Mouse (Mus musculus): ENCODE results near the gene Fam76b. TPM values are rescaled to one million over a fixed set of nuclear protein-coding genes. Genes with fewer than 3 reads are reported as not detected.

The Fam76b gene
- polyA plus RNA-seq, 1 experiment from 2014 or later, result 20.4 TPM

DNA sequence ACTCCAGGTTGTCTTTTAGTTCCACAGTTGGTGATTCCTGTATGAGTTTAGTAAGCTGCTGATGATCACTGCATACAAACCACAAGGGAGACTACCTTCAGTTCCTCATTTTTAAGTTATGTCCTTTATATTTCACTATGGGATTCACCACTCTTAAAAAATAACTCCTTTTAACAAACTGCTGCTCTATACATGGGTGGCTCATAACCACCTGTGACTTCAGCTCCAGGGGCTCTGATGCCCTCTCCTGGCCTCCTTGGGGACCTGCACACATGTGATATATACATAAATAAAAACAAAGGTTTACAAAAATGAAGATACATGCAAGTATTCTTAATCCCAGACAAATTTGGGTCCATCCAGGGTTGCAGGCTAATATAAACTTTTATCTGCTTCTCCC is 17.6 kb upstream of the Fam76b start:
- Histone ChIP-seq H3K36me3 (ENCODE audit: control insufficient read depth, insufficient read depth, low read length) (peaks cover 95% of the 10 kb centered on the region), H3K27me3 (ENCODE audit: control insufficient read depth, insufficient read depth, low read length) (no peaks in the 10 kb centered on the region), H3K4me1 (ENCODE audit: control insufficient read depth in 2 of 2, insufficient read depth in 2 of 2, low read length in 2 of 2) (no peaks in the 10 kb centered on the region), H3K9ac (ENCODE audit: low read length) (no peak overlapping the region), H3K27ac (replicated peaks in 1 of 2; ENCODE audit: control insufficient read depth in 1 of 2, insufficient read depth in 1 of 2, low read depth in 2 of 2, low read length in 2 of 2) (no peak overlapping the region), H3K9me3 (ENCODE audit: control insufficient read depth, low read length) (no peaks in the 10 kb centered on the region), H3K4me3 (ENCODE audit: control insufficient read depth in 1 of 2, insufficient read depth in 1 of 2, low read depth in 1 of 2, low read length in 2 of 2) (no peak overlapping the region), H3K4me2 (ENCODE audit: low read length) (no peak overlapping the region)
- no peak for ATAC-seq (ENCODE audit: insufficient number of reproducible peaks, insufficient read depth, low FRiP score, low read depth)

DNA sequence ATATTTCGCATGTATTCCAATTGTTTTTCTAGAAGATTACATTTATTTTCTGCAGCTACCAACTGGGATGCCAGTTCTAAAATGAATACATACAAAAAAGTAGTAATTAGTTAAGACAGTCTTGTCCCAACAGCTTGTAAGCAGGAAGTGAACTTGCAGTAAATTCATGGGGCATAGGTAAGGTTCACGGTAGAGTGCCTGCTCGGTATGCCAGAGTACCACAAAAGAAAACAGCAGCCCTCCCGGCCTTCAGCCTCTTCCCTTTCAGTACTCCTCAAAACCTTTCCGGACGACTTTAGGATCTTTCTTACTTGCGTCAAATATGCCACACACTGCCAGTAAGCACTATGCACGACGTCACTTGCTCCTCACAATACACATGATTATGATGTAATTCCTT is 9.1 kb upstream of the Fam76b start:
- Histone ChIP-seq H3K4me2 (ENCODE audit: low read length) (no peak overlapping the region), H3K4me1 (ENCODE audit: control insufficient read depth in 2 of 2, insufficient read depth in 2 of 2, low read length in 2 of 2) (no peaks in the 10 kb centered on the region), H3K27ac (replicated peaks in 1 of 2; ENCODE audit: control insufficient read depth in 1 of 2, insufficient read depth in 1 of 2, low read depth in 2 of 2, low read length in 2 of 2) (no peak overlapping the region), H3K4me3 (ENCODE audit: control insufficient read depth in 1 of 2, insufficient read depth in 1 of 2, low read depth in 1 of 2, low read length in 2 of 2) (no peak overlapping the region), H3K9ac (ENCODE audit: low read length) (no peak overlapping the region), H3K36me3 (ENCODE audit: control insufficient read depth, insufficient read depth, low read length) (peaks cover 83% of the 10 kb centered on the region), H3K27me3 (ENCODE audit: control insufficient read depth, insufficient read depth, low read length) (no peaks in the 10 kb centered on the region), H3K9me3 (ENCODE audit: control insufficient read depth, low read length) (no peaks in the 10 kb centered on the region)
- WGBS, result 91% methylated on average over 9 of the region's 9 CpGs
- no peak for ATAC-seq (ENCODE audit: insufficient number of reproducible peaks, insufficient read depth, low FRiP score, low read depth)

DNA sequence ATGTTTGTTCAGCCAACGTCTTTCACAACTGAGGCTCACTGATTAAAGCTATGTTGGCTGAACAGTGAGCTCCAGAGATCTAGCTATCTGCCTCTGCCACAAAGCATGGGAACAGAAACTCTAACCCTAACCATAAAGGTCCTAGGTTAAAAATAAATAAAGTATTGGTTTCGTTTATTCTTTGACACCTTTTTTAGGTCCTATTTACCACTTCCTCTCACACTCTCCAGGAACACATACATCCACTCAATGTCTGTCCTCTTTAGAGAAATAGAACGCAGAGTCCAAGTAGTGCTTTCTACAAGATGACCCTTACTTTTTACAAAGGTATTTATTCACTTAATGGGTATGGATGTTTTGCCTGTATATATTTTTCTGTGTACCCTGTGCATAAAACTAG is 6.7 kb upstream of the Fam76b start:
- 94% methylated on average over 3 of the region's 3 CpGs for WGBS
- Histone ChIP-seq H3K4me3 (ENCODE audit: control insufficient read depth in 1 of 2, insufficient read depth in 1 of 2, low read depth in 1 of 2, low read length in 2 of 2) (no peak overlapping the region), H3K9ac (ENCODE audit: low read length) (no peak overlapping the region), H3K4me1 (ENCODE audit: control insufficient read depth in 2 of 2, insufficient read depth in 2 of 2, low read length in 2 of 2) (peaks cover 0 to 15% of the 10 kb centered on the region in 2 experiments; a peak in 2 of 4 replicates), H3K4me2 (ENCODE audit: low read length) (no peak overlapping the region), H3K27ac (replicated peaks in 1 of 2; ENCODE audit: control insufficient read depth in 1 of 2, insufficient read depth in 1 of 2, low read depth in 2 of 2, low read length in 2 of 2) (no peak overlapping the region), H3K27me3 (ENCODE audit: control insufficient read depth, insufficient read depth, low read length) (no peaks in the 10 kb centered on the region), H3K36me3 (ENCODE audit: control insufficient read depth, insufficient read depth, low read length) (peaks cover 63% of the 10 kb centered on the region), H3K9me3 (ENCODE audit: control insufficient read depth, low read length) (no peaks in the 10 kb centered on the region)
- ATAC-seq (ENCODE audit: insufficient number of reproducible peaks, insufficient read depth, low FRiP score, low read depth), result no peak

DNA sequence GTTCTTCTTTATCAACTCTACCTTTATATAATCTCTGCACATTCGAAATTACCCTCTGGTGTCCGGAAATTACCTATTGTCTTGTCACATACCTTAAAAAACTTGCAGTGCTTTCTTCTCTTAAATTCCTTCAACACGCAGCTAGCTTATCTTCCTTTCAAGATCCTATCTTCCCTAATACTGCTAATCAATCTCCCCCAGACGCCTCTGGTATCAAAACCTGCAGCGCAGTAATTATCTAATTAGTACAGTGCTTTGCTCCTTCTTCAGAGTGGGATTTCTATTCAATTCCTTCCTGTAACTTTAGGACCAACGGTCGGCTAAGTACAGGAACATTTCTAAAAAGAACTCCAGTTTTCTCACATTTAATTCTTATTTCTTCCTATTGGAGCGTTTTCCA is 1.6 kb upstream of the Fam76b start:
- H3K27ac ChIP-seq (replicated peaks in 1 of 2; ENCODE audit: control insufficient read depth in 1 of 2, insufficient read depth in 1 of 2, low read depth in 2 of 2, low read length in 2 of 2), result peak overlapping the region; percentile 91 to 97
- H3K9me3 ChIP-seq (ENCODE audit: control insufficient read depth, low read length), result no peaks in the 10 kb centered on the region
- 5% methylated on average over 8 of the region's 8 CpGs for WGBS
- H3K4me3 ChIP-seq (ENCODE audit: control insufficient read depth in 1 of 2, insufficient read depth in 1 of 2, low read depth in 1 of 2, low read length in 2 of 2), result peak overlapping the region; percentile 65 to 94
- peak overlapping the region; percentile 74 for H3K4me2 ChIP-seq (ENCODE audit: low read length)
- peak overlapping the region; percentile 85 for H3K9ac ChIP-seq (ENCODE audit: low read length)
- H3K36me3 ChIP-seq (ENCODE audit: control insufficient read depth, insufficient read depth, low read length), result peaks cover 24% of the 10 kb centered on the region
- H3K27me3 ChIP-seq (ENCODE audit: control insufficient read depth, insufficient read depth, low read length), result no peaks in the 10 kb centered on the region
- H3K4me1 ChIP-seq (ENCODE audit: control insufficient read depth in 2 of 2, insufficient read depth in 2 of 2, low read length in 2 of 2), result peaks cover 0 to 26% of the 10 kb centered on the region in 2 experiments; a peak in 2 of 4 replicates
- no peak for ATAC-seq (ENCODE audit: insufficient number of reproducible peaks, insufficient read depth, low FRiP score, low read depth)

DNA sequence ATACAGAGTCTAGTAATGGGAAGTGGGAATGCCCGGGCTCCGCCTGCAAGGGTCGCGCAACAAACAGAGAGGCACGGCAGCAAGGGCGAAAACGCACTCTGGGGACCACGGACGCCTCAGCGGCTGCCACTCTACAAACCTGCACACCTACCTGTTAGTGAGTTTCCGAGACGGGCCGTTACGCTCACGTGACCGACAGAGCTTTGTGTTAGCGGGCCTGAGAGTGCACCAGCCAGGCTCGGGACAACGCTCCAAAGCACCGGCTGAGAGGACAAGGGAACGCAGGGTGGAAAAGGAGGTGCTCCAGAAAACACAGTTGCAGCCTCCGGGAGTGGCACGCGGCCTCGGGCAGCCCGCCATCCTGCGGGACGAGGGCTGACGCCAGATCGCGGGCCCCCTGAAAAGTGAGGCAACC is 1.1 kb upstream of the Fam76b start:
- H3K27me3 ChIP-seq (ENCODE audit: control insufficient read depth, insufficient read depth, low read length), result no peaks in the 10 kb centered on the region
- H3K4me3 ChIP-seq (ENCODE audit: control insufficient read depth in 1 of 2, insufficient read depth in 1 of 2, low read depth in 1 of 2, low read length in 2 of 2), result peak overlapping the region; percentile 65 to 94
- peaks cover 0 to 26% of the 10 kb centered on the region in 2 experiments; a peak in 2 of 4 replicates for H3K4me1 ChIP-seq (ENCODE audit: control insufficient read depth in 2 of 2, insufficient read depth in 2 of 2, low read length in 2 of 2)
- under 1% methylated on average over 31 of the region's 31 CpGs for WGBS
- peaks cover 24% of the 10 kb centered on the region for H3K36me3 ChIP-seq (ENCODE audit: control insufficient read depth, insufficient read depth, low read length)
- 0 out of 2 replicates have a peak, but pooled peaks have one; percentile 1 for ATAC-seq (ENCODE audit: insufficient number of reproducible peaks, insufficient read depth, low FRiP score, low read depth)
- H3K27ac ChIP-seq (replicated peaks in 1 of 2; ENCODE audit: control insufficient read depth in 1 of 2, insufficient read depth in 1 of 2, low read depth in 2 of 2, low read length in 2 of 2), result peak overlapping the region; percentile 91 to 97
- no peaks in the 10 kb centered on the region for H3K9me3 ChIP-seq (ENCODE audit: control insufficient read depth, low read length)
- peak overlapping the region; percentile 74 for H3K4me2 ChIP-seq (ENCODE audit: low read length)
- H3K9ac ChIP-seq (ENCODE audit: low read length), result peak overlapping the region; percentile 85

- Histone ChIP-seq H3K4me3 (ENCODE audit: control insufficient read depth in 1 of 2, insufficient read depth in 1 of 2, low read depth in 1 of 2, low read length in 2 of 2) (peak within 1 kb of the TSS; percentile 65 to 95), H3K4me2 (ENCODE audit: low read length) (peak within 1 kb of the TSS; percentile 82), H3K9ac (ENCODE audit: low read length) (peak within 1 kb of the TSS; percentile 94), H3K9me3 (ENCODE audit: control insufficient read depth, low read length) (no peaks in the 10 kb centered on the region), H3K4me1 (ENCODE audit: control insufficient read depth in 2 of 2, insufficient read depth in 2 of 2, low read length in 2 of 2) (peaks cover 0 to 26% of the 10 kb centered on the region in 2 experiments; a peak in 2 of 4 replicates), H3K27ac (replicated peaks in 1 of 2; ENCODE audit: control insufficient read depth in 1 of 2, insufficient read depth in 1 of 2, low read depth in 2 of 2, low read length in 2 of 2) (peak within 1 kb of the TSS; percentile 91 to 97), H3K27me3 (ENCODE audit: control insufficient read depth, insufficient read depth, low read length) (no peaks in the 10 kb centered on the region), H3K36me3 (ENCODE audit: control insufficient read depth, insufficient read depth, low read length) (peaks cover 28% of the 10 kb centered on the region)
- ATAC-seq (ENCODE audit: insufficient number of reproducible peaks, insufficient read depth, low FRiP score, low read depth), result peak; percentile 90
- WGBS, result 0% methylated on average over 44 of the region's 44 CpGs
Observed at GRCm38 (mm10) chr9:13826832-13827405, 597 bp upstream of the Fam76b start, which contains the start of gene Cep57. TSS of gene Cep57 (minus strand) at chr9:13827107.

DNA sequence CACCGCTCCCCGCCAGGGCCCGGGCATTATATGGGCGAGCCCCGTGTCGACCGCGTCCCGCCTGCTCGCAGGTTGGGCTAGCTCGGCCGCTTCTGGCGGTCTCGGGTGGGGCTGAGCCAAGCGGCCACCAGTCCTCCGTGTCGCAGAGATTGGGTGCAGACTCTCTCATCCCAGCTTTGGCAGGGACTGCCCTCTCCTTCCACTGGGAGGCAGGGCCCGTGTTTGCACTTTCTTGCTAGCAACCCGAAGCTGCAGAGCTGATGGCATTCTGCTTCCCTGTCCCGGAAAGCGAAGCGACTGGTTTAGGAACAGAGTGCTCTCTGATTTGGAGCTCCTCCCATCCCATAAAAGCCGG is 548 bp downstream of the Fam76b start:
- Histone ChIP-seq H3K9me3 (ENCODE audit: control insufficient read depth, low read length) (no peaks in the 10 kb centered on the region), H3K9ac (ENCODE audit: low read length) (peak overlapping the region; percentile 94), H3K4me2 (ENCODE audit: low read length) (peak overlapping the region; percentile 82), H3K4me3 (ENCODE audit: control insufficient read depth in 1 of 2, insufficient read depth in 1 of 2, low read depth in 1 of 2, low read length in 2 of 2) (peak overlapping the region; percentile 65 to 95), H3K36me3 (ENCODE audit: control insufficient read depth, insufficient read depth, low read length) (peaks cover 36% of the 10 kb centered on the region), H3K4me1 (ENCODE audit: control insufficient read depth in 2 of 2, insufficient read depth in 2 of 2, low read length in 2 of 2) (peaks cover 0 to 26% of the 10 kb centered on the region in 2 experiments; a peak in 2 of 4 replicates), H3K27me3 (ENCODE audit: control insufficient read depth, insufficient read depth, low read length) (no peaks in the 10 kb centered on the region), H3K27ac (replicated peaks in 1 of 2; ENCODE audit: control insufficient read depth in 1 of 2, insufficient read depth in 1 of 2, low read depth in 2 of 2, low read length in 2 of 2) (peak overlapping the region; percentile 91 to 97)
- 1% methylated on average over 23 of the region's 23 CpGs for WGBS
- peak; percentile 31 for ATAC-seq (ENCODE audit: insufficient number of reproducible peaks, insufficient read depth, low FRiP score, low read depth)

GRCm38 (mm10) chr9:13835256-13835655 is 7.7 kb downstream of the Fam76b start:
- Histone ChIP-seq H3K27ac (replicated peaks in 1 of 2; ENCODE audit: control insufficient read depth in 1 of 2, insufficient read depth in 1 of 2, low read depth in 2 of 2, low read length in 2 of 2) (no peak overlapping the region), H3K9ac (ENCODE audit: low read length) (no peak overlapping the region), H3K27me3 (ENCODE audit: control insufficient read depth, insufficient read depth, low read length) (no peaks in the 10 kb centered on the region), H3K4me1 (ENCODE audit: control insufficient read depth in 2 of 2, insufficient read depth in 2 of 2, low read length in 2 of 2) (no peaks in the 10 kb centered on the region), H3K4me2 (ENCODE audit: low read length) (no peak overlapping the region), H3K4me3 (ENCODE audit: control insufficient read depth in 1 of 2, insufficient read depth in 1 of 2, low read depth in 1 of 2, low read length in 2 of 2) (no peak overlapping the region), H3K9me3 (ENCODE audit: control insufficient read depth, low read length) (no peaks in the 10 kb centered on the region), H3K36me3 (ENCODE audit: control insufficient read depth, insufficient read depth, low read length) (peaks cover 96% of the 10 kb centered on the region)
- ATAC-seq (ENCODE audit: insufficient number of reproducible peaks, insufficient read depth, low FRiP score, low read depth), result no peak
- 72% methylated on average over 3 of the region's 3 CpGs for WGBS

All from heart, embryonic 14.5 days (tissue).